Mouse (Mus musculus): ENCODE measurements around the gene Atp5e. TPM values are rescaled to one million over a fixed set of nuclear protein-coding genes. Genes with fewer than 3 reads are reported as not detected.
A peak's percentile ranks its signal among the peaks of the same experiment; 100 is the strongest.

Gene Atp5e
- polyA plus RNA-seq, 1 experiment from 2014 or later = 472 TPM

- no peak overlapping the region for H3K4me3 ChIP-seq (replicated peaks)
- no peak for DNase-seq
- H3K27ac ChIP-seq = no peak overlapping the region
- ATAC-seq (ENCODE audit: low read depth) = no peak
- H3K9me3 ChIP-seq (replicated peaks) = no peaks in the 10 kb centered on the region
- no peaks in the 10 kb centered on the region for H3K36me3 ChIP-seq
- peaks cover 39% of the 10 kb centered on the region for H3K4me1 ChIP-seq (replicated peaks)
- peaks cover 20% of the 10 kb centered on the region; the same call in 1 of the 2 replicates for H3K27me3 ChIP-seq
- WGBS (ENCODE audit: insufficient replicate concordance) = 56% methylated on average over 7 of the region's 7 CpGs
- H3K9ac ChIP-seq = no peak overlapping the region
- no peak overlapping the region for H3K4me2 ChIP-seq
These were observed 17.4 kb downstream of the Atp5e start for GRCm38 (mm10) chr2:174446492-174446891.

GRCm38 (mm10) chr2:174445018-174445417, 18.9 kb downstream of the Atp5e start:
- no peak for ATAC-seq (ENCODE audit: low read depth)
- H3K9ac ChIP-seq = no peak overlapping the region
- H3K4me3 ChIP-seq (replicated peaks) = no peak overlapping the region
- H3K36me3 ChIP-seq = no peaks in the 10 kb centered on the region
- whole genome bisulfite sequencing (ENCODE audit: insufficient replicate concordance) = 58% methylated on average over 6 of the region's 6 CpGs
- no peak overlapping the region for H3K27ac ChIP-seq
- H3K27me3 ChIP-seq = peaks cover 20% of the 10 kb centered on the region; the same call in 1 of the 2 replicates
- no peaks in the 10 kb centered on the region for H3K9me3 ChIP-seq (replicated peaks)
- no peak for DNase-seq
- H3K4me2 ChIP-seq = no peak overlapping the region
- H3K4me1 ChIP-seq (replicated peaks) = peaks cover 33% of the 10 kb centered on the region

GRCm38 (mm10) chr2:174444359-174444758, 19.5 kb downstream of the Atp5e start:
- Histone ChIP-seq H3K27ac (no peak overlapping the region), H3K9me3 (replicated peaks) (no peaks in the 10 kb centered on the region), H3K9ac (no peak overlapping the region), H3K36me3 (no peaks in the 10 kb centered on the region), H3K4me1 (replicated peaks) (peaks cover 34% of the 10 kb centered on the region), H3K27me3 (peaks cover 20% of the 10 kb centered on the region; the same call in 1 of the 2 replicates), H3K4me2 (no peak overlapping the region), H3K4me3 (replicated peaks) (no peak overlapping the region)
- WGBS (ENCODE audit: insufficient replicate concordance) = 53% methylated on average over 7 of the region's 7 CpGs
- no peak for DNase-seq
- no peak for ATAC-seq (ENCODE audit: low read depth)

GRCm38 (mm10) chr2:174443046-174443445, 20.9 kb downstream of the Atp5e start:
- Histone ChIP-seq H3K9ac (no peak overlapping the region), H3K9me3 (replicated peaks) (no peaks in the 10 kb centered on the region), H3K4me3 (replicated peaks) (no peak overlapping the region), H3K27me3 (peaks cover 15% of the 10 kb centered on the region; the same call in 1 of the 2 replicates), H3K27ac (no peak overlapping the region), H3K36me3 (no peaks in the 10 kb centered on the region), H3K4me2 (no peak overlapping the region), H3K4me1 (replicated peaks) (peaks cover 48% of the 10 kb centered on the region)
- no peak for ATAC-seq (ENCODE audit: low read depth)
- no peak for DNase-seq
- 39% methylated on average over 2 of the region's 2 CpGs for WGBS (ENCODE audit: insufficient replicate concordance)

DNA sequence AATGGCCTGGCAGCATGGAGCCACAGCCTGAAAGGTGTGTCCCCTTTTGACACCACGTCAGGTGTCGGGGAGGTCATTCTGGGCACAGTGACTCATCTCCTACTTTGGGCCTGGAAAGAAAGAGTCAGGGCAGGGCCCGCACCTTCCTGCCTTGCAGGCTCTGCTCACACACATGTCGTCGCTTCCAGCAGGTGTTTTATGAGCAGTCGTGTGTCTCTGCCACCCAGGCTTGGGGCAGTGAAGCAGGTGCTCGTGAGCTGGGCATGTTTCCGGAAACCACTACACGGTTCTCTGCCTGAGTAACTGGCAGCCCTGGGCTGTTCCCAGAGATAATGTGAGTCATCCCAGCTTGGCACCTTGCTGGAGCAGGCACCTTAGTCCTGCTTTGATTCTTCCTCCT, 21.4 kb downstream of the Atp5e start:
- WGBS (ENCODE audit: insufficient replicate concordance) = 71% methylated on average over 9 of the region's 9 CpGs
- Histone ChIP-seq H3K27me3 (peaks cover 14% of the 10 kb centered on the region; the same call in 1 of the 2 replicates), H3K36me3 (no peaks in the 10 kb centered on the region), H3K9ac (no peak overlapping the region), H3K4me3 (replicated peaks) (no peak overlapping the region), H3K4me1 (replicated peaks) (peaks cover 53% of the 10 kb centered on the region), H3K9me3 (replicated peaks) (no peaks in the 10 kb centered on the region), H3K27ac (no peak overlapping the region), H3K4me2 (no peak overlapping the region)
- ATAC-seq (ENCODE audit: low read depth) (no peak), DNase-seq (no peak)

GRCm38 (mm10) chr2:174441898-174442297, 22.0 kb downstream of the Atp5e start:
- Histone ChIP-seq H3K27me3 (peaks cover 12% of the 10 kb centered on the region; the same call in 1 of the 2 replicates), H3K9ac (no peak overlapping the region), H3K9me3 (replicated peaks) (no peaks in the 10 kb centered on the region), H3K36me3 (no peaks in the 10 kb centered on the region), H3K4me2 (no peak overlapping the region), H3K27ac (no peak overlapping the region), H3K4me1 (replicated peaks) (peaks cover 59% of the 10 kb centered on the region), H3K4me3 (replicated peaks) (no peak overlapping the region)
- ATAC-seq (ENCODE audit: low read depth) (no peak), DNase-seq (no peak)
- 47% methylated on average over 4 of the region's 4 CpGs for WGBS (ENCODE audit: insufficient replicate concordance)

DNA sequence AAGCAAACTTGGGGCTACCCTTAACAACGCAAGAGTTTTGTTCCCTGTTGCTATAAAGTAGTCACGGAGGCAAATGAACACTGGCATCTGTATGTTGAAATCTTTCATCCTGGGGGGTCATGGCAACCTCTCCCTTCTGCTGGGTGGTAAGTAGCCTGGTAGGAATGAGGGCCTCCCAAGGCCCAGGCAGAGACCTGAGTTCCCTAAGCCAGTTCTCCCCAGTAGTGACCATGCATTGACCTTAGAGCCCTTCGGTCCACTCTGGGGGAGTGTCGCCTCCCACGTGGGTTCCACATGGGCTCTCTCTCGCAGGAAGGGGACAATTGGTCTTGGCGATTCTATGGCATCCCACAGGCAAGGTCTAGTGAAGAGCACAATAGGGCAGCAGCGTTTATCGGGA, 23.9 kb downstream of the Atp5e start:
- 0 out of 2 replicates have a peak, but pooled peaks cover 3% of the 10 kb centered on the region for H3K27me3 ChIP-seq
- 0 out of 2 replicates have a peak overlapping the region, but pooled peaks have one; percentile 68 for H3K27ac ChIP-seq
- H3K4me2 ChIP-seq = peak overlapping the region; percentile 93; the same call in 1 of the 2 replicates

GRCm38 (mm10) chr2:174439450-174439838, 24.5 kb downstream of the Atp5e start:
- 0 out of 2 replicates have a peak overlapping the region, but pooled peaks have one; percentile 71 for H3K4me3 ChIP-seq (replicated peaks)
- H3K27ac ChIP-seq = peak overlapping the region; percentile 68
- no peaks in the 10 kb centered on the region for H3K9me3 ChIP-seq (replicated peaks)
- ATAC-seq (ENCODE audit: low read depth) (no peak), DNase-seq (no peak)
- H3K4me1 ChIP-seq (replicated peaks) = peaks cover 65% of the 10 kb centered on the region
- WGBS (ENCODE audit: insufficient replicate concordance) = 26% methylated on average over 5 of the region's 5 CpGs
- peak overlapping the region; percentile 93 for H3K4me2 ChIP-seq
- 0 out of 2 replicates have a peak, but pooled peaks cover 3% of the 10 kb centered on the region for H3K27me3 ChIP-seq
- peaks cover 17% of the 10 kb centered on the region for H3K36me3 ChIP-seq
- peak overlapping the region; percentile 51 for H3K9ac ChIP-seq

More for the DNA sequence above, 23.9 kb downstream of the Atp5e start:
- Histone ChIP-seq H3K36me3 (peaks cover 12% of the 10 kb centered on the region), H3K4me3 (replicated peaks) (no peak overlapping the region), H3K9me3 (replicated peaks) (no peaks in the 10 kb centered on the region), H3K4me1 (replicated peaks) (peaks cover 62% of the 10 kb centered on the region), H3K9ac (no peak overlapping the region)
- 81% methylated on average over 9 of the region's 9 CpGs for WGBS (ENCODE audit: insufficient replicate concordance)
- ATAC-seq (ENCODE audit: low read depth) (no peak), DNase-seq (no peak)

- Histone ChIP-seq H3K36me3 (peaks cover 20% of the 10 kb centered on the region), H3K4me2 (peak within 1 kb of the TSS; percentile 93), H3K9me3 (replicated peaks) (no peaks in the 10 kb centered on the region), H3K27me3 (0 out of 2 replicates have a peak, but pooled peaks cover 2% of the 10 kb centered on the region), H3K4me1 (replicated peaks) (peaks cover 63% of the 10 kb centered on the region), H3K9ac (peak within 1 kb of the TSS; percentile 79), H3K27ac (peak within 1 kb of the TSS; percentile 68), H3K4me3 (replicated peaks) (peak within 1 kb of the TSS; percentile 71)
- DNase-seq (peak; percentile 76), ATAC-seq (ENCODE audit: low read depth) (peak; percentile 90)
- under 1% methylated on average over 38 of the region's 38 CpGs for WGBS (ENCODE audit: insufficient replicate concordance)
These were observed 25.0 kb downstream of the Atp5e start, which contains the start of gene Ctsz for GRCm38 (mm10) chr2:174438737-174439449. Gene Ctsz, minus strand, starts transcription at chr2:174439039.

DNA sequence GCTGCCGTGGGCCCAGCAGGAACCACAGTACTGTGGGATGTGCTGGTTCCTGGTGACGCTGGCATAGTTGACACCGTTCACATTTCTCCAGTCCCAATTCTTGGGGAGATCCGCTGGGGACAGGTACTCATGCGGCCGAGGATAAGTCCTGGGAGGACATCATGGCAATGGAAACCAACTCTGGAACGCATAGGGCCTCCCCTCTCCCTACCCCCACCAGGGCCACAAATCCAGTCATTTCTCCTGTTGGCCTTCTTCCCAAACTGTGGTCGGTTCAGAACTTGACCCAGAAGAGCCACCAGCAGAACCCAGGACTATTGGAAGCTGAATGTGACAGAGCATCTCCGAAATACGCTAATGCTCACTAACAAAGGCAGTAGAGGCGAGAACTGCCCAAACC, 25.7 kb downstream of the Atp5e start:
- H3K27ac ChIP-seq = peak overlapping the region; percentile 68
- H3K27me3 ChIP-seq = no peaks in the 10 kb centered on the region
- H3K36me3 ChIP-seq = peaks cover 26% of the 10 kb centered on the region
- H3K9me3 ChIP-seq (replicated peaks) = no peaks in the 10 kb centered on the region
- H3K4me3 ChIP-seq (replicated peaks) = peak overlapping the region; percentile 71
- peaks cover 63% of the 10 kb centered on the region for H3K4me1 ChIP-seq (replicated peaks)
- H3K4me2 ChIP-seq = peak overlapping the region; percentile 93
- DNase-seq (no peak), ATAC-seq (ENCODE audit: low read depth) (no peak)
- peak overlapping the region; percentile 79 for H3K9ac ChIP-seq
- 60% methylated on average over 11 of the region's 11 CpGs for WGBS (ENCODE audit: insufficient replicate concordance)

GRCm38 (mm10) chr2:174437697-174437982, 26.3 kb downstream of the Atp5e start:
- peak overlapping the region; percentile 71 for H3K4me3 ChIP-seq (replicated peaks)
- peak overlapping the region; percentile 68 for H3K27ac ChIP-seq
- H3K4me2 ChIP-seq = peak overlapping the region; percentile 93
- no peaks in the 10 kb centered on the region for H3K9me3 ChIP-seq (replicated peaks)
- H3K27me3 ChIP-seq = no peaks in the 10 kb centered on the region
- ATAC-seq (ENCODE audit: low read depth) (no peak), DNase-seq (no peak)
- H3K9ac ChIP-seq = peak overlapping the region; percentile 79
- H3K36me3 ChIP-seq = peaks cover 30% of the 10 kb centered on the region
- 78% methylated on average over 4 of the region's 4 CpGs for WGBS (ENCODE audit: insufficient replicate concordance)
- peaks cover 63% of the 10 kb centered on the region for H3K4me1 ChIP-seq (replicated peaks)

All from liver, embryonic 13.5 days (tissue).